Mouse (Mus musculus) MEL (cell line): Measurements from ENCODE around the gene Med27. TPM values are rescaled to one million over a fixed set of nuclear protein-coding genes. Genes with fewer than 3 reads are reported as not detected.

Source experiments
- DNase-seq: peaks from one replicate; pipeline ENCODE4 v3.0.0; 2011; ENCODE audit warnings: low read depth, low spot score
- H3K27ac ChIP-seq: 2 replicates; pipeline ENCODE4 v1.5.1; 2012; ENCODE audit warnings: low read depth, mild to moderate bottlenecking, control low read depth, low read length, moderate library complexity; ENCODE audit not compliant: control insufficient read depth
- H3K27me3 ChIP-seq, 2 experiments: fragments of 150-350 bp in 1 of 2; sonication (generic) in 1 of 2; 2 replicates each; pipeline ENCODE4 v1.6.1; 2012; ENCODE audit warnings: low read length in 2 of 2, mild to moderate bottlenecking in 2 of 2, improper control_type of control experiment in 1 of 2, moderate library complexity in 1 of 2; ENCODE audit not compliant: insufficient read depth in 2 of 2, control insufficient read depth in 1 of 2
- H3K36me3 ChIP-seq, 2 experiments: 2 replicates each; pipeline ENCODE4 v1.6.1; 2012 to 2014; ENCODE audit warnings: low read length in 2 of 2, improper control_type of control experiment in 1 of 2, inconsistent platforms in 1 of 2, mild to moderate bottlenecking in 1 of 2; ENCODE audit not compliant: insufficient read depth in 2 of 2, control insufficient read depth in 1 of 2
- H3K4me1 ChIP-seq, 2 experiments: fragments of 150-350 bp in 1 of 2; sonication (generic) in 1 of 2; 2 replicates each; pipeline ENCODE4 v1.6.1; 2012; ENCODE audit warnings: low read length in 2 of 2, improper control_type of control experiment in 1 of 2, mild to moderate bottlenecking in 1 of 2; ENCODE audit not compliant: insufficient read depth in 2 of 2, control insufficient read depth in 1 of 2
- H3K4me3 ChIP-seq, 2 experiments: fragments of 150-350 bp in 1 of 2; sonication (generic) in 1 of 2; 2 replicates each; pipeline ENCODE4 v1.5.1; 2012; ENCODE audit warnings: low read depth in 2 of 2, low read length in 2 of 2, mild to moderate bottlenecking in 2 of 2, moderate library complexity in 2 of 2, control low read depth in 1 of 2, improper control_type of control experiment in 1 of 2; ENCODE audit not compliant: control insufficient read depth in 1 of 2, insufficient read depth in 1 of 2
- H3K79me2 ChIP-seq: 2 replicates; pipeline ENCODE4 v1.6.1; 2012; ENCODE audit warnings: mild to moderate bottlenecking, low read length, moderate library complexity; ENCODE audit not compliant: control insufficient read depth, poor library complexity, insufficient read depth
- H3K9ac ChIP-seq: 2 replicates; pipeline ENCODE4 v1.6.1; 2012; ENCODE audit warnings: low read depth, mild to moderate bottlenecking, control low read depth, low read length, moderate library complexity; ENCODE audit not compliant: control insufficient read depth, poor library complexity, severe bottlenecking
- H3K9me3 ChIP-seq: fragments of 150-350 bp; sonication (generic); replicated peaks from 2 replicates; pipeline ENCODE4 v1.6.1; 2012; ENCODE audit warnings: mild to moderate bottlenecking, low read length, improper control_type of control experiment, moderate library complexity; ENCODE audit not compliant: insufficient read depth
- BHLHE40 ChIP-seq: IDR thresholded peaks from 2 replicates; pipeline ENCODE4 v1.6.1; 2012; ENCODE audit warnings: low read depth, mild to moderate bottlenecking, inconsistent platforms, low read length, improper control_type of control experiment, borderline replicate concordance
- CHD2 ChIP-seq: IDR thresholded peaks from 2 replicates; pipeline ENCODE4 v1.6.1; 2011; ENCODE audit warnings: low read length, improper control_type of control experiment
- ELF1 ChIP-seq: IDR thresholded peaks from 2 replicates; pipeline ENCODE4 v1.6.1; 2014; ENCODE audit warnings: low read depth, mild to moderate bottlenecking, inconsistent platforms, low read length, improper control_type of control experiment, moderate library complexity
- EP300 ChIP-seq, 2 experiments: IDR thresholded peaks; 2 replicates each; pipeline ENCODE4 v1.6.1; 2011; ENCODE audit warnings: improper control_type of control experiment in 2 of 2, low read length in 2 of 2, low read depth in 1 of 2, mild to moderate bottlenecking in 1 of 2
- ETS1 ChIP-seq: IDR thresholded peaks from 2 replicates; pipeline ENCODE4 v1.6.1; 2012; ENCODE audit warnings: low read depth, mild to moderate bottlenecking, inconsistent platforms, low read length, improper control_type of control experiment, moderate library complexity
- GABPA ChIP-seq: IDR thresholded peaks from 2 replicates; pipeline ENCODE4 v1.6.1; 2012; ENCODE audit warnings: low read depth, mild to moderate bottlenecking, inconsistent platforms, low read length, improper control_type of control experiment, moderate library complexity
- JUND ChIP-seq: IDR thresholded peaks from 2 replicates; pipeline ENCODE4 v1.6.1; 2011; ENCODE audit warnings: low read depth, mild to moderate bottlenecking, improper control_type of control experiment, low read length
- MAFK ChIP-seq: IDR thresholded peaks from 2 replicates; pipeline ENCODE4 v1.6.1; 2011; ENCODE audit warnings: low read depth, mild to moderate bottlenecking, low read length, improper control_type of control experiment, borderline replicate concordance
- MAX ChIP-seq: IDR thresholded peaks from 2 replicates; pipeline ENCODE4 v1.6.1; 2011; ENCODE audit warnings: low read length, improper control_type of control experiment
- MAZ ChIP-seq: IDR thresholded peaks from 2 replicates; pipeline ENCODE4 v1.6.1; 2012; ENCODE audit warnings: low read depth, mild to moderate bottlenecking, inconsistent platforms, low read length, improper control_type of control experiment
- MEF2A ChIP-seq: IDR thresholded peaks from 2 replicates; pipeline ENCODE4 v1.6.1; 2014; ENCODE audit warnings: low read depth, mild to moderate bottlenecking, inconsistent platforms, low read length, improper control_type of control experiment; ENCODE audit not compliant: poor library complexity, insufficient replicate concordance, severe bottlenecking; ENCODE audit errors: extremely low read depth
- MXI1 ChIP-seq: IDR thresholded peaks from 2 replicates; pipeline ENCODE4 v1.6.1; 2011; ENCODE audit warnings: mild to moderate bottlenecking, low read depth, low read length, improper control_type of control experiment
- MYB ChIP-seq: IDR thresholded peaks from 2 replicates; pipeline ENCODE4 v1.6.1; 2011; ENCODE audit warnings: mild to moderate bottlenecking, low read depth, low read length, improper control_type of control experiment
- MYC ChIP-seq: IDR thresholded peaks from 2 replicates; pipeline ENCODE4 v1.6.1; 2011; ENCODE audit warnings: low read depth, mild to moderate bottlenecking, low read length, improper control_type of control experiment, moderate library complexity
- NRF1 ChIP-seq: IDR thresholded peaks from 2 replicates; pipeline ENCODE4 v1.6.1; 2014; ENCODE audit warnings: low read depth, mild to moderate bottlenecking, inconsistent platforms, low read length, improper control_type of control experiment, moderate library complexity; ENCODE audit not compliant: poor library complexity, insufficient read depth, severe bottlenecking
- POLR2A ChIP-seq, 2 experiments: IDR thresholded peaks; 2 replicates each; pipeline ENCODE4 v1.6.1; 2011 to 2012; ENCODE audit warnings: low read length in 2 of 2, mild to moderate bottlenecking in 2 of 2, control low read depth in 1 of 2, improper control_type of control experiment in 1 of 2, low read depth in 1 of 2, moderate library complexity in 1 of 2; ENCODE audit not compliant: control insufficient read depth in 1 of 2, insufficient read depth in 1 of 2, poor library complexity in 1 of 2
- POLR2AphosphoS2 ChIP-seq: IDR thresholded peaks from 2 replicates; pipeline ENCODE4 v1.6.1; 2011; ENCODE audit warnings: low read length, improper control_type of control experiment
- POLR2AphosphoS5 ChIP-seq: IDR thresholded peaks from 2 replicates; pipeline ENCODE4 v1.6.1; 2012; ENCODE audit warnings: low read depth, borderline replicate concordance, mild to moderate bottlenecking, inconsistent platforms, low read length, moderate library complexity, mixed read lengths
- RAD21 ChIP-seq: IDR thresholded peaks from 2 replicates; pipeline ENCODE4 v1.6.1; 2011; ENCODE audit warnings: mild to moderate bottlenecking, low read depth, low read length, improper control_type of control experiment
- RCOR1 ChIP-seq: IDR thresholded peaks from 2 replicates; pipeline ENCODE4 v1.6.1; 2012; ENCODE audit warnings: low read depth, mild to moderate bottlenecking, inconsistent platforms, low read length, improper control_type of control experiment
- TAL1 ChIP-seq: IDR thresholded peaks from 2 replicates; pipeline ENCODE4 v1.6.1; 2012; ENCODE audit warnings: mild to moderate bottlenecking, inconsistent platforms, low read length, moderate library complexity, mixed read lengths
- TBP ChIP-seq: IDR thresholded peaks from 2 replicates; pipeline ENCODE4 v1.8.0; 2011; ENCODE audit warnings: low read depth, low read length, improper control_type of control experiment
- UBTF ChIP-seq: IDR thresholded peaks from 2 replicates; pipeline ENCODE4 v1.6.1; 2012; ENCODE audit warnings: low read depth, mild to moderate bottlenecking, inconsistent platforms, low read length, improper control_type of control experiment, moderate library complexity, borderline replicate concordance; ENCODE audit not compliant: insufficient read depth
- USF1 ChIP-seq: IDR thresholded peaks from 2 replicates; pipeline ENCODE4 v1.6.1; 2014; ENCODE audit warnings: low read depth, mild to moderate bottlenecking, inconsistent platforms, low read length, improper control_type of control experiment, moderate library complexity
- USF2 ChIP-seq, 2 experiments: IDR thresholded peaks; 2 replicates each; pipeline ENCODE4 v1.6.1; 2011 to 2012; ENCODE audit warnings: improper control_type of control experiment in 2 of 2, low read length in 2 of 2, borderline replicate concordance in 1 of 2, inconsistent platforms in 1 of 2, low read depth in 1 of 2, mild to moderate bottlenecking in 1 of 2; ENCODE audit not compliant: insufficient read depth in 1 of 2
- ZC3H11A ChIP-seq: IDR thresholded peaks from 2 replicates; pipeline ENCODE4 v1.6.1; 2012; ENCODE audit warnings: low read depth, mild to moderate bottlenecking, inconsistent platforms, low read length, improper control_type of control experiment
- ZMIZ1 ChIP-seq: IDR thresholded peaks from 2 replicates; pipeline ENCODE4 v1.6.1; 2012; ENCODE audit warnings: low read depth, mild to moderate bottlenecking, inconsistent platforms, low read length, improper control_type of control experiment, moderate library complexity
- ZNF384 ChIP-seq: IDR thresholded peaks from 2 replicates; pipeline ENCODE4 v1.6.1; 2012; ENCODE audit warnings: low read depth, mild to moderate bottlenecking, inconsistent platforms, low read length, improper control_type of control experiment
- polyA plus RNA-seq, 2 experiments: library from polyadenylated mRNA; stranded (reverse) in 1 of 2; unstranded in 1 of 2; fragments of >175 nt in 1 of 2; fragments of >200 nt in 1 of 2; gene quantifications; 2 replicates each; pipeline versions ENCODE4 v1.2.1 to v1.2.4; 2012; ENCODE audit warnings: low replicate concordance in 2 of 2, low read depth in 1 of 2; ENCODE audit not compliant: insufficient read length in 2 of 2, insufficient read depth in 1 of 2, missing spikeins in 1 of 2
- total RNA-seq: library from RNA; depleted of rRNA; stranded (reverse); fragments of 300-350 nt; gene quantifications from 2 replicates; pipeline ENCODE4 v1.2.3, GENCODE M21; 2012

Med27 gene
- total and polyA plus RNA-seq, 3 experiments, result 46.3 to 46.9 TPM; not detected in 1

DNA sequence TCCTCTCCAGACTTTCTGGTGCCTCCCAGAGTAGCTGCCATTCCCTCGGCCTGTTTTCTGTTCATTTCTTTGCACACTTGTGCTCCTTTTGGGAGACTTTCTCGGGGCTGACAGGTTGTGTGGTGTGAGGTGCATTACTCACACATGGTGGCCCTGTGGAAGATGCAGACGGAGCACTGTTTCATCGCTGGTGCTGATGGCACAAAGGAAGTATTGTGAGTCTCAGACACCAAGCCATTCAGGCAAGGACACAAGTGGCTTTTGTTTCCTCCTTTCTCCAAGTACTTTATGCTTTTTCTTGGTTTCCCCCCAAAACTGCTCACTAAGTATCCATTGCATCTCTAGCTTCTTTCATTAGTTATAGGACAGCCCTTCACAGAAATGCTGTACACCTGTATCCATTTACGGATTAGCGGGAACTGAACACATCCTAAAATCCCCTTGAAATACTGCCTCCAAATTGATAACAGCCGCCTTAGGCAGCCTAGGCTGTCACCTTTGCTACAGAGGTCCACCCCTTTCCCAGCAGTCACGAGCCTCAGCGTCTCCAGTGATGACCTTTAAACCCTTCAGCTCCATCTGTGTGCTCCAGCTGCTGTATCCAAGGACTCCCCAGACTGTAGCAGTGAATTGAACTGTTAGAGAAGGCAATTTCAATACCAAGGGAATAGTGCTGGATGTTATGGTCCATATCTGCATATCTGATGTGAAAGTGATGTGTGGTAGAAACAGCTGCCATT, 136.5 kb downstream of the Med27 start:
- Histone ChIP-seq H3K36me3 (no peaks in the 10 kb centered on the region), H3K9ac (no peak overlapping the region), H3K27me3 (no peaks in the 10 kb centered on the region), H3K27ac (no peak overlapping the region), H3K4me1 (no peaks in the 10 kb centered on the region), H3K79me2 (no peaks in the 10 kb centered on the region), H3K4me3 (no peak overlapping the region), H3K9me3 (no peaks in the 10 kb centered on the region)
- no peak for DNase-seq
- TF ChIP-seq POLR2AphosphoS5 (no peak), USF2 (IDR thresholded peaks at IDR 0.05; ENCODE audit: borderline replicate concordance in 1 of 2, insufficient read depth in 1 of 2, low read depth in 1 of 2, low read length in 2 of 2) (no peak), BHLHE40 (no peak), ZMIZ1 (no peak), MYC (no peak), TBP (no peak), TAL1 (no peak), USF1 (no peak), NRF1 (no peak), ELF1 (no peak), MAX (no peak), MAZ (no peak), GABPA (no peak), MYB (no peak), MAFK (no peak), EP300 (IDR thresholded peaks at IDR 0.05; ENCODE audit: low read depth in 1 of 2, low read length in 2 of 2) (no peak), POLR2A (IDR thresholded peaks at IDR 0.05; ENCODE audit: control insufficient read depth in 1 of 2, insufficient read depth in 1 of 2, low read depth in 1 of 2, low read length in 2 of 2, poor library complexity in 1 of 2) (no peak), ZNF384 (no peak), UBTF (no peak)

- Histone ChIP-seq H3K27me3 (no peaks in the 10 kb centered on the region), H3K4me1 (no peaks in the 10 kb centered on the region), H3K36me3 (no peaks in the 10 kb centered on the region), H3K9me3 (no peaks in the 10 kb centered on the region), H3K4me3 (no peak overlapping the region), H3K27ac (no peak overlapping the region), H3K9ac (no peak overlapping the region), H3K79me2 (no peaks in the 10 kb centered on the region)
- no peak for TF ChIP-seq EP300 (IDR thresholded peaks at IDR 0.05; ENCODE audit: low read depth in 1 of 2, low read length in 2 of 2)
- no peak for TF ChIP-seq MAX
- TF ChIP-seq JUND, result no peak
- TF ChIP-seq MEF2A, result no peak
- TF ChIP-seq MYB, result no peak
- TF ChIP-seq NRF1, result no peak
- TF ChIP-seq ZC3H11A, result no peak
- TF ChIP-seq GABPA, result no peak
- no peak for TF ChIP-seq USF2 (IDR thresholded peaks at IDR 0.05; ENCODE audit: borderline replicate concordance in 1 of 2, insufficient read depth in 1 of 2, low read depth in 1 of 2, low read length in 2 of 2)
- TF ChIP-seq CHD2, result no peak
- TF ChIP-seq MXI1, result no peak
- no peak for TF ChIP-seq RCOR1
- no peak for TF ChIP-seq BHLHE40
- TF ChIP-seq ETS1, result no peak
- no peak for TF ChIP-seq MYC
- no peak for TF ChIP-seq POLR2A (IDR thresholded peaks at IDR 0.05; ENCODE audit: control insufficient read depth in 1 of 2, insufficient read depth in 1 of 2, low read depth in 1 of 2, low read length in 2 of 2, poor library complexity in 1 of 2)
- TF ChIP-seq TBP, result no peak
- no peak for TF ChIP-seq RAD21
- TF ChIP-seq POLR2AphosphoS2, result no peak
- no peak for DNase-seq
Measured at GRCm38 (mm10) chr2:29485519-29485918, 138.9 kb downstream of the Med27 start.
